Mouse (Mus musculus) thymus, adult 2 months (tissue): Measurements from ENCODE around the gene Noxred1. TPM values are rescaled to one million over a fixed set of nuclear protein-coding genes. Genes with fewer than 3 reads are reported as not detected.

ENCODE experiments used
- DNase-seq: peaks from one replicate; pipeline ENCODE4 v3.0.0; 2021
- H3K27ac ChIP-seq: fragments of 200-500 bp; 2 replicates; pipeline ENCODE4 v1.5.1; 2012; ENCODE audit warnings: low read length, control low read depth; ENCODE audit not compliant: control insufficient read depth, insufficient read depth
- H3K27me3 ChIP-seq: fragments of 200-500 bp; 2 replicates; pipeline ENCODE4 v1.6.1; 2012; ENCODE audit warnings: mild to moderate bottlenecking, low read length, moderate library complexity, mixed read lengths; ENCODE audit not compliant: control insufficient read depth, insufficient read depth
- H3K36me3 ChIP-seq: fragments of 200-500 bp; 2 replicates; pipeline ENCODE4 v1.6.1; 2012; ENCODE audit warnings: mild to moderate bottlenecking, low read length, moderate library complexity; ENCODE audit not compliant: control insufficient read depth, insufficient read depth
- H3K4me1 ChIP-seq: fragments of 200-500 bp; replicated peaks from 2 replicates; pipeline ENCODE4 v1.6.1; 2012; ENCODE audit warnings: low read length; ENCODE audit not compliant: control insufficient read depth, insufficient read depth
- H3K4me3 ChIP-seq: fragments of 200-500 bp; 2 replicates; pipeline ENCODE4 v1.5.1; 2012; ENCODE audit warnings: mild to moderate bottlenecking, low read length, control low read depth, moderate library complexity; ENCODE audit not compliant: control insufficient read depth, insufficient read depth
- CTCF ChIP-seq: fragments of 200-500 bp; IDR thresholded peaks from 2 replicates; pipeline ENCODE4 v1.5.1; 2012; ENCODE audit warnings: mild to moderate bottlenecking, control low read depth, low read length, moderate library complexity, borderline replicate concordance; ENCODE audit not compliant: control insufficient read depth, poor library complexity, insufficient read depth; ENCODE audit errors: extremely low read depth
- POLR2A ChIP-seq: fragments of 200-500 bp; IDR thresholded peaks from 2 replicates; pipeline ENCODE4 v1.6.1; 2012; ENCODE audit warnings: mild to moderate bottlenecking, low read length, control low read depth, moderate library complexity; ENCODE audit not compliant: control insufficient read depth, poor library complexity, insufficient read depth; ENCODE audit errors: extremely low read depth
- WGBS: fragments of 180-500 bp; shearing (Covaris S2); methylation state at CpG from one replicate; pipeline ENCODE4 v1.1.7; 2018; 5-methylcytosine and 5-hydroxymethylcytosine counted together
- polyA plus RNA-seq: library from polyadenylated mRNA; depleted of rRNA; stranded (reverse); fragments of >200 nt; gene quantifications from 2 replicates; pipeline ENCODE4 v1.2.3, GENCODE M21; 2012

Noxred1 gene
- polyA plus RNA-seq, 1 experiment = 0.86 TPM

- TF ChIP-seq CTCF (no peak), POLR2A (peak; percentile 89)
- WGBS = under 1% methylated on average over 31 of the region's 31 CpGs
- DNase-seq = peak; percentile 86
- H3K4me1 ChIP-seq = peaks cover 10% of the 10 kb centered on the region
- no peaks in the 10 kb centered on the region for H3K27me3 ChIP-seq
- peak within 1 kb of the TSS; percentile 50 for H3K27ac ChIP-seq
- peaks cover 31% of the 10 kb centered on the region for H3K36me3 ChIP-seq
- peak within 1 kb of the TSS; percentile 91 for H3K4me3 ChIP-seq
These were observed 27.7 kb upstream of the Noxred1 start, which contains the start of the genes Vipas39 and Ahsa1 for GRCm38 (mm10) chr12:87266108-87266826. TSS of gene Vipas39 (minus strand) at chr12:87266256. TSS of gene Ahsa1 (plus strand) at chr12:87266479.

- peak overlapping the region; percentile 81; the same call in 1 of the 2 replicates for H3K4me3 ChIP-seq
These were observed 26.9 kb upstream of the Noxred1 start for GRCm38 (mm10) chr12:87265444-87265843.

GRCm38 (mm10) chr12:87260562-87260961 is 22.0 kb upstream of the Noxred1 start:
- no peak overlapping the region for H3K4me3 ChIP-seq
- no peaks in the 10 kb centered on the region for H3K27me3 ChIP-seq
- peaks cover 35% of the 10 kb centered on the region for H3K36me3 ChIP-seq
- no peak overlapping the region for H3K27ac ChIP-seq
- TF ChIP-seq CTCF (no peak), POLR2A (no peak)
- no peak for DNase-seq
- 96% methylated on average over 8 of the region's 8 CpGs for WGBS
- no peaks in the 10 kb centered on the region for H3K4me1 ChIP-seq

More at GRCm38 (mm10) chr12:87265444-87265843, 26.9 kb upstream of the Noxred1 start:
- TF ChIP-seq POLR2A (no peak), CTCF (no peak)
- no peak for DNase-seq
- Histone ChIP-seq H3K27me3 (no peaks in the 10 kb centered on the region), H3K27ac (no peak overlapping the region), H3K4me1 (peaks cover 10% of the 10 kb centered on the region), H3K36me3 (peaks cover 26% of the 10 kb centered on the region)
- WGBS = 14% methylated on average over 11 of the region's 11 CpGs

- H3K4me3 ChIP-seq = no peak overlapping the region
- WGBS = 91% methylated on average over 5 of the region's 5 CpGs
- TF ChIP-seq CTCF = no peak
- TF ChIP-seq POLR2A = no peak
- no peak for DNase-seq
- peaks cover 36% of the 10 kb centered on the region for H3K36me3 ChIP-seq
- no peaks in the 10 kb centered on the region for H3K27me3 ChIP-seq
- H3K4me1 ChIP-seq = no peaks in the 10 kb centered on the region
- no peak overlapping the region for H3K27ac ChIP-seq
These were observed 18.1 kb upstream of the Noxred1 start for GRCm38 (mm10) chr12:87256629-87257028.

GRCm38 (mm10) chr12:87253878-87254277 is 15.3 kb upstream of the Noxred1 start:
- TF ChIP-seq POLR2A (no peak), CTCF (no peak)
- H3K36me3 ChIP-seq = peaks cover 42% of the 10 kb centered on the region
- 95% methylated on average over 6 of the region's 6 CpGs for WGBS
- no peak overlapping the region for H3K4me3 ChIP-seq
- no peaks in the 10 kb centered on the region for H3K4me1 ChIP-seq
- no peaks in the 10 kb centered on the region for H3K27me3 ChIP-seq
- DNase-seq = no peak
- no peak overlapping the region for H3K27ac ChIP-seq

DNA sequence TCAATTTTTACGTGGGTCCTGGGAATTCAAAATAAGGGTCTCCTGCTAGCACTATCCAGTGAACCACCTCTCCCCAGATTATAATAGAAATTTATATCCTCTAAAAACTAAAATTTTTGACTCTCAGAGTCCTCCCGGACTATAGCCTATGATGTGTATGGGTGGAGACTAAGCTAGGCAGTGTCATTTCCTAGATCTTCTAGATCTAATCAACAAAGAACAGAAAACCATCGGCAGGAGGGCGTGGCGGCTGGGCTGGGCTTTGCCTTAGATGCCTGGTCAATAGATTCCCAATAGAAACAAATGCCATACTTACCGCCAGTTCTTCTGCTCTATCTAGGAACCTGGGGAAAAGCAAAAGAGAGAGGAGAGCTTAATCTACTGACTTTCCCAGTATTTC is 11.6 kb upstream of the Noxred1 start:
- no peaks in the 10 kb centered on the region for H3K4me1 ChIP-seq
- H3K27me3 ChIP-seq = no peaks in the 10 kb centered on the region
- H3K27ac ChIP-seq = no peak overlapping the region
- DNase-seq = no peak
- 96% methylated on average over 6 of the region's 6 CpGs for WGBS
- peaks cover 38% of the 10 kb centered on the region for H3K36me3 ChIP-seq
- H3K4me3 ChIP-seq = no peak overlapping the region
- TF ChIP-seq CTCF (no peak), POLR2A (no peak)

- no peak for DNase-seq
These were observed 1.5 kb downstream of the Noxred1 start for GRCm38 (mm10) chr12:87236882-87237483.

More at GRCm38 (mm10) chr12:87236882-87237483, 1.5 kb downstream of the Noxred1 start:
- Histone ChIP-seq H3K27ac (no peak overlapping the region), H3K4me1 (no peaks in the 10 kb centered on the region), H3K4me3 (no peak overlapping the region), H3K36me3 (peaks cover 20% of the 10 kb centered on the region), H3K27me3 (no peaks in the 10 kb centered on the region)
- TF ChIP-seq POLR2A (no peak), CTCF (no peak)
- 31% methylated on average over 5 of the region's 5 CpGs for WGBS
